In the genomic region with DNA sequence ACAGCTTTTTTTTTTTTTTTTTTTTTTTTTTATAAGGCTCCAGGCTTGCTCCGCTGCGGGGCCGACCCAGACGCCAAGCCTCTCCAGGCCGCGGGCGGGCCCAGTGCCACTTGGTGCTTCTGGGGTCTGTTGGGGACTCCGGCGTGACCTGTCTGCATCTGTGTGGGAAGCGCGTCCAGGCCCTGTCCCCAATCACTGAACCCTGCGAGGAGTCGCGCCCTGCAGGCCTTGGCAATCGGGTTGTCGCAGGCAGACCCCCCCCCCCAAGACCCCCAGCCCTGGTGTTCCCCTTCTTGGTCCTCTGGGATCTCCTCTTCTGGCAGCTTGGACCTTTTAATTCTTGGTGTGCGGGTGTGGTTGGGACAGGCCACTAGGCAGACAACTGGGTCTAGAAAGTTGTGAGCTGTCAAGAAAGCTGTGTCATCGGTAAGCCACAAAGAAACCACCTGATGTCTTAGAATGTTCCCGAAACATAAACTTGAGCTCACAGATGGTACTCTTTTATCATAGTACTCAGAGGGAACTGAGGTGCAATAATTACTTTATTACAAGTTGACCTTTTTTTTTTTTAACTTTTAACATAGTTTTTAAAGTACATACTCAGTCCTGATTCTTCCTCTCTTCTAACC, we compare ENCODE assay signal across 7 mouse cellular contexts. TPM values are rescaled to one million over a fixed set of nuclear protein-coding genes. Genes with fewer than 3 reads are reported as not detected.
DNase-seq lines count a peak whose midpoint lies in the region; ATAC-seq and TF ChIP-seq lines count a peak whose summit lies in the region.

No protein-coding gene starts in this region.

- H3K4me1 ChIP-seq in E14TG2a.4 (replicated peaks; ENCODE audit: low read depth, low read length), result peaks cover 13% of the 10 kb centered on the region
- peaks cover 8% of the 10 kb centered on the region for H3K4me1 ChIP-seq in limb, embryonic 13.5 days
- peaks cover 12% of the 10 kb centered on the region for H3K4me1 ChIP-seq in midbrain, embryonic 16.5 days (ENCODE audit: control insufficient read depth, insufficient read depth, low read length)
- H3K4me1 ChIP-seq in thymus, adult 2 months (replicated peaks; ENCODE audit: control insufficient read depth, insufficient read depth, low read length), result peaks cover 5% of the 10 kb centered on the region

- H3ac ChIP-seq in C2C12 (ENCODE audit: control insufficient read depth, insufficient read length, low read depth), result peak overlapping the region; percentile 85

- H3K79me2 ChIP-seq in C2C12 (ENCODE audit: control insufficient read depth, insufficient read depth), result peaks cover 57% of the 10 kb centered on the region

- no peak for TF ChIP-seq CTCF in C2C12 (IDR thresholded peaks at IDR 0.05; ENCODE audit: control insufficient read depth, insufficient read depth, insufficient read length)
- TF ChIP-seq CTCF in E14TG2a.4 (conservative IDR thresholded peaks at IDR 0.05; ENCODE audit: low read length), result no peak
- no peak for TF ChIP-seq CTCF in thymus, adult 2 months (IDR thresholded peaks at IDR 0.05; ENCODE audit: borderline replicate concordance, control insufficient read depth, extremely low read depth, insufficient read depth, low read length, poor library complexity)

- peak; percentile 52 for ATAC-seq in limb, embryonic 13.5 days (ENCODE audit: low FRiP score, low read depth)
- peak; percentile 55 for ATAC-seq in midbrain, embryonic 16.5 days

- H3K27me3 ChIP-seq in C2C12 (ENCODE audit: control insufficient read depth, insufficient read depth, insufficient read length) (no peaks in the 10 kb centered on the region), E14TG2a.4 (ENCODE audit: insufficient read depth, low read length) (no peaks in the 10 kb centered on the region)
- H3K27me3 ChIP-seq in limb, embryonic 13.5 days, result no peaks in the 10 kb centered on the region
- no peaks in the 10 kb centered on the region for H3K27me3 ChIP-seq in midbrain, embryonic 16.5 days (ENCODE audit: control insufficient read depth, insufficient read depth, low read depth, low read length)
- H3K27me3 ChIP-seq in thymus, adult 2 months (ENCODE audit: control insufficient read depth, insufficient read depth, low read length), result no peaks in the 10 kb centered on the region

- H3K9ac ChIP-seq in limb, embryonic 13.5 days, result peak overlapping the region; percentile 81
- H3K9ac ChIP-seq in midbrain, embryonic 16.5 days (ENCODE audit: low read depth, low read length), result peak overlapping the region; percentile 93

- no peak for TF ChIP-seq POLR2A in thymus, adult 2 months (IDR thresholded peaks at IDR 0.05; ENCODE audit: control insufficient read depth, extremely low read depth, insufficient read depth, low read length, poor library complexity)

- H3K9me3 ChIP-seq in E14TG2a.4 (ENCODE audit: low read length), result no peaks in the 10 kb centered on the region
- no peaks in the 10 kb centered on the region for H3K9me3 ChIP-seq in limb, embryonic 13.5 days
- no peaks in the 10 kb centered on the region for H3K9me3 ChIP-seq in midbrain, embryonic 16.5 days (replicated peaks; ENCODE audit: control insufficient read depth, low read length, poor library complexity, severe bottlenecking)

- peak overlapping the region; percentile 81 for H3K27ac ChIP-seq in limb, embryonic 13.5 days
- peak overlapping the region; percentile 91 for H3K27ac ChIP-seq in midbrain, embryonic 16.5 days (ENCODE audit: low read length)
- peak overlapping the region; percentile 52; the same call in 1 of the 2 replicates for H3K27ac ChIP-seq in thymus, adult 2 months (ENCODE audit: control insufficient read depth, insufficient read depth, low read length)

- H3K79me3 ChIP-seq in C2C12 (ENCODE audit: low read depth), result peaks cover 42% of the 10 kb centered on the region

- 2% methylated on average over 19 of the region's 19 CpGs for WGBS in limb, embryonic 13.5 days
- WGBS in midbrain, embryonic 16.5 days, result under 1% methylated on average over 19 of the region's 19 CpGs
- WGBS in thymus, adult 2 months, result under 1% methylated on average over 19 of the region's 19 CpGs

- H3K36me3 ChIP-seq in C2C12 (ENCODE audit: control insufficient read depth, insufficient read depth), result peaks cover 1% of the 10 kb centered on the region
- no peaks in the 10 kb centered on the region for H3K36me3 ChIP-seq in E14TG2a.4 (ENCODE audit: insufficient read depth, low read length)
- no peaks in the 10 kb centered on the region for H3K36me3 ChIP-seq in limb, embryonic 13.5 days
- no peaks in the 10 kb centered on the region for H3K36me3 ChIP-seq in midbrain, embryonic 16.5 days (ENCODE audit: control insufficient read depth, insufficient read depth, low read length)
- no peaks in the 10 kb centered on the region for H3K36me3 ChIP-seq in thymus, adult 2 months (ENCODE audit: control insufficient read depth, insufficient read depth, low read length)

- peak; percentile 72 for DNase-seq in cerebellum, adult 9-11 months
- DNase-seq in gastrocnemius, postnatal 25 days, result peak; percentile 35
- DNase-seq in thymus, adult 2 months, result peak; percentile 37

- H3K4me3 ChIP-seq in C2C12 (ENCODE audit: insufficient read depth, poor library complexity, severe bottlenecking), result peak overlapping the region; percentile 74
- peak overlapping the region; percentile 87 for H3K4me3 ChIP-seq in E14TG2a.4 (replicated peaks; ENCODE audit: low read length)
- H3K4me3 ChIP-seq in limb, embryonic 13.5 days, result peak overlapping the region; percentile 72
- peak overlapping the region; percentile 85 for H3K4me3 ChIP-seq in midbrain, embryonic 16.5 days (ENCODE audit: low read depth, low read length)
- H3K4me3 ChIP-seq in thymus, adult 2 months (ENCODE audit: control insufficient read depth, insufficient read depth, low read length), result peak overlapping the region; percentile 87

- peak overlapping the region; percentile 87 for H3K4me2 ChIP-seq in limb, embryonic 13.5 days (replicated peaks)
- H3K4me2 ChIP-seq in midbrain, embryonic 16.5 days (ENCODE audit: low read length), result peak overlapping the region; percentile 88

TF ChIP-seq in C2C12, 6 proteins besides CTCF, POLR2A, EP300 and RAD21:
- TF ChIP-seq USF1 (IDR thresholded peaks at IDR 0.05; ENCODE audit: low read depth), result no peak
- TF ChIP-seq MYOG (IDR thresholded peaks at IDR 0.05; ENCODE audit: control insufficient read depth, extremely low read depth, insufficient read length), result no peak
- TF ChIP-seq CEBPB (IDR thresholded peaks at IDR 0.05; ENCODE audit: low read depth), result no peak
- TF ChIP-seq MYOD1 (IDR thresholded peaks at IDR 0.05; ENCODE audit: control insufficient read depth, insufficient read length, low read depth), result no peak
- TF ChIP-seq FOSL1 (IDR thresholded peaks at IDR 0.05; ENCODE audit: insufficient read depth, low read length, poor library complexity, severe bottlenecking), result no peak
- TF ChIP-seq MAX (IDR thresholded peaks at IDR 0.05), result no peak

RNA-seq across cellular contexts. Expression of gene Ubxn4, which starts 1.1 kb away (rescaled TPM):
- 22.0 TPM for polyA plus RNA-seq in C2C12 (2012; fragmentation: generic; extraction: Trizol)
- total RNA-seq in gastrocnemius, postnatal 25 days (2021), result 10 to 100 TPM; 33.9 to 40.3 TPM
- polyA plus RNA-seq in limb, embryonic 13.5 days (2015; fragmentation: Nextera tagmentation; extraction: Ambion mirVana), result 82.5 and 84.4 TPM in 2 replicates
- polyA plus RNA-seq in midbrain, embryonic 16.5 days (2015; fragmentation: Nextera tagmentation; extraction: Ambion mirVana), result 78.7 and 87.5 TPM in 2 replicates
- polyA plus RNA-seq in thymus, adult 2 months (2012; rRNA removed), result 25.4 and 26.7 TPM in 2 replicates

Comparison
In these comparisons a context has a peak if more than half of its experiments do, and no peak if none do; other contexts are left out.
1. Peak in every context shown above with its lines: DNase-seq, ATAC-seq, H3K4me3 ChIP-seq and H3K27ac ChIP-seq.